Mouse (Mus musculus) E14TG2a.4 (cell line): ENCODE measurements around the gene Sap25.
A peak's percentile ranks its signal among the peaks of the same experiment; 100 is the strongest.
"Not testable (repeated sequence)": the region's sequence is repeated elsewhere in the genome, so short reads cannot be mapped to it uniquely, and the experiment has no call there.

Source experiments
- H3K27me3 ChIP-seq: 2 replicates; pipeline ENCODE4 v1.6.1; 2014; ENCODE audit warnings: low read length, control low read depth; ENCODE audit not compliant: insufficient read depth
- H3K36me3 ChIP-seq: 2 replicates; pipeline ENCODE4 v1.6.1; 2014; ENCODE audit warnings: low read length, control low read depth; ENCODE audit not compliant: insufficient read depth
- H3K4me1 ChIP-seq: replicated peaks from 2 replicates; pipeline ENCODE4 v1.6.1; 2014; ENCODE audit warnings: low read depth, low read length, control low read depth
- H3K4me3 ChIP-seq: replicated peaks from 2 replicates; pipeline ENCODE4 v1.5.1; 2014; ENCODE audit warnings: mild to moderate bottlenecking, low read length
- H3K9me3 ChIP-seq: 2 replicates; pipeline ENCODE4 v1.6.1; 2014; ENCODE audit warnings: low read length, control low read depth
- CTCF ChIP-seq: conservative IDR thresholded peaks from 2 replicates; pipeline ENCODE4 v1.5.1; 2014; ENCODE audit warnings: low read length
- NANOG ChIP-seq: IDR thresholded peaks from 2 replicates; pipeline ENCODE4 v1.6.1; 2014; ENCODE audit warnings: borderline replicate concordance, low read length, mixed read lengths
- POU5F1 ChIP-seq: IDR thresholded peaks from 2 replicates; pipeline ENCODE4 v1.6.1; 2014; ENCODE audit warnings: low read length, borderline replicate concordance

Sap25 gene

GRCm38 (mm10) chr5:137614921-137615320 lies 26.2 kb upstream of the Sap25 start:
- not testable (repeated sequence) for H3K36me3 ChIP-seq, H3K27me3 ChIP-seq, H3K4me3 ChIP-seq, H3K9me3 ChIP-seq
- peak; percentile 26; the same call in 1 of the 2 replicates for TF ChIP-seq CTCF
- peaks cover 59% of the 10 kb centered on the region for H3K4me1 ChIP-seq

- H3K27me3 ChIP-seq, result 0 out of 2 replicates have a peak, but pooled peaks cover 4% of the 10 kb centered on the region
- TF ChIP-seq CTCF (no peak), POU5F1 (no peak), NANOG (no peak)
- peaks cover 59% of the 10 kb centered on the region for H3K4me1 ChIP-seq
- H3K4me3 ChIP-seq, result no peak overlapping the region
- no peaks in the 10 kb centered on the region for H3K9me3 ChIP-seq
- H3K36me3 ChIP-seq, result no peaks in the 10 kb centered on the region
Measured at GRCm38 (mm10) chr5:137615347-137615746, 25.8 kb upstream of the Sap25 start.

GRCm38 (mm10) chr5:137623937-137624530 lies 17.1 kb upstream of the Sap25 start:
- Histone ChIP-seq H3K9me3 (no peaks in the 10 kb centered on the region), H3K36me3 (no peaks in the 10 kb centered on the region), H3K4me3 (no peak overlapping the region), H3K4me1 (peaks cover 62% of the 10 kb centered on the region), H3K27me3 (no peaks in the 10 kb centered on the region)
- TF ChIP-seq NANOG (no peak), POU5F1 (no peak), CTCF (no peak)

- H3K4me1 ChIP-seq, result peaks cover 74% of the 10 kb centered on the region
- peaks cover 15% of the 10 kb centered on the region for H3K36me3 ChIP-seq
- H3K4me3 ChIP-seq, result peak overlapping the region; percentile 84
- H3K9me3 ChIP-seq, result no peaks in the 10 kb centered on the region
- TF ChIP-seq POU5F1 (no peak), CTCF (no peak), NANOG (no peak)
- H3K27me3 ChIP-seq, result no peaks in the 10 kb centered on the region
Measured at GRCm38 (mm10) chr5:137627991-137628390, 13.1 kb upstream of the Sap25 start.

- H3K4me1 ChIP-seq, result peaks cover 81% of the 10 kb centered on the region
- no peaks in the 10 kb centered on the region for H3K27me3 ChIP-seq
- TF ChIP-seq NANOG (no peak), CTCF (no peak), POU5F1 (no peak)
- peaks cover 22% of the 10 kb centered on the region for H3K36me3 ChIP-seq
- no peaks in the 10 kb centered on the region for H3K9me3 ChIP-seq
- H3K4me3 ChIP-seq, result peak within 1 kb of the TSS; percentile 99
Measured at GRCm38 (mm10) chr5:137628498-137629305, 12.4 kb upstream of the Sap25 start, which contains the start of the genes Fbxo24, Lrch4 and Gm20605. Gene Fbxo24 (minus strand): TSS chr5:137629002. Gene Lrch4 (plus strand): TSS chr5:137629121. Gene Gm20605 (plus strand): TSS chr5:137629175.

- TF ChIP-seq POU5F1 (no peak), CTCF (no peak), NANOG (no peak)
- Histone ChIP-seq H3K27me3 (no peaks in the 10 kb centered on the region), H3K9me3 (no peaks in the 10 kb centered on the region), H3K4me1 (peaks cover 85% of the 10 kb centered on the region), H3K36me3 (peaks cover 28% of the 10 kb centered on the region), H3K4me3 (peak overlapping the region; percentile 99)
Measured at GRCm38 (mm10) chr5:137629306-137629721, 11.8 kb upstream of the Sap25 start.

- TF ChIP-seq CTCF (no peak), POU5F1 (no peak), NANOG (no peak)
Measured at GRCm38 (mm10) chr5:137629906-137630545, 11.1 kb upstream of the Sap25 start.

GRCm38 (mm10) chr5:137630602-137631001 lies 10.5 kb upstream of the Sap25 start:
- Histone ChIP-seq H3K4me1 (peaks cover 85% of the 10 kb centered on the region), H3K9me3 (no peaks in the 10 kb centered on the region), H3K27me3 (no peaks in the 10 kb centered on the region), H3K4me3 (peak overlapping the region; percentile 99), H3K36me3 (peaks cover 41% of the 10 kb centered on the region)
- TF ChIP-seq POU5F1 (no peak), NANOG (no peak), CTCF (no peak)

More at GRCm38 (mm10) chr5:137629906-137630545, 11.1 kb upstream of the Sap25 start:
- Histone ChIP-seq H3K9me3 (no peaks in the 10 kb centered on the region), H3K27me3 (no peaks in the 10 kb centered on the region), H3K4me3 (peak overlapping the region; percentile 99), H3K36me3 (peaks cover 35% of the 10 kb centered on the region), H3K4me1 (peaks cover 85% of the 10 kb centered on the region)

- Histone ChIP-seq H3K4me3 (peak overlapping the region; percentile 99), H3K27me3 (no peaks in the 10 kb centered on the region), H3K4me1 (peaks cover 85% of the 10 kb centered on the region), H3K9me3 (no peaks in the 10 kb centered on the region), H3K36me3 (peaks cover 47% of the 10 kb centered on the region)
- TF ChIP-seq POU5F1, result peak; percentile 77; the same call in 1 of the 2 replicates
- no peak for TF ChIP-seq CTCF
Measured at GRCm38 (mm10) chr5:137631171-137631570, 10.0 kb upstream of the Sap25 start.
